Mouse (Mus musculus): Measurements from ENCODE around the gene Bsn. TPM values are rescaled to one million over a fixed set of nuclear protein-coding genes. Genes with fewer than 3 reads are reported as not detected.
A peak's percentile ranks its signal among the peaks of the same experiment; 100 is the strongest.

Bsn gene
- under 1 TPM; 0.05 to 0.08 TPM for total RNA-seq (2021)
- long read RNA-seq, experiment 1, result 0 reads
- long read RNA-seq, experiment 2, result 0 reads

DNA sequence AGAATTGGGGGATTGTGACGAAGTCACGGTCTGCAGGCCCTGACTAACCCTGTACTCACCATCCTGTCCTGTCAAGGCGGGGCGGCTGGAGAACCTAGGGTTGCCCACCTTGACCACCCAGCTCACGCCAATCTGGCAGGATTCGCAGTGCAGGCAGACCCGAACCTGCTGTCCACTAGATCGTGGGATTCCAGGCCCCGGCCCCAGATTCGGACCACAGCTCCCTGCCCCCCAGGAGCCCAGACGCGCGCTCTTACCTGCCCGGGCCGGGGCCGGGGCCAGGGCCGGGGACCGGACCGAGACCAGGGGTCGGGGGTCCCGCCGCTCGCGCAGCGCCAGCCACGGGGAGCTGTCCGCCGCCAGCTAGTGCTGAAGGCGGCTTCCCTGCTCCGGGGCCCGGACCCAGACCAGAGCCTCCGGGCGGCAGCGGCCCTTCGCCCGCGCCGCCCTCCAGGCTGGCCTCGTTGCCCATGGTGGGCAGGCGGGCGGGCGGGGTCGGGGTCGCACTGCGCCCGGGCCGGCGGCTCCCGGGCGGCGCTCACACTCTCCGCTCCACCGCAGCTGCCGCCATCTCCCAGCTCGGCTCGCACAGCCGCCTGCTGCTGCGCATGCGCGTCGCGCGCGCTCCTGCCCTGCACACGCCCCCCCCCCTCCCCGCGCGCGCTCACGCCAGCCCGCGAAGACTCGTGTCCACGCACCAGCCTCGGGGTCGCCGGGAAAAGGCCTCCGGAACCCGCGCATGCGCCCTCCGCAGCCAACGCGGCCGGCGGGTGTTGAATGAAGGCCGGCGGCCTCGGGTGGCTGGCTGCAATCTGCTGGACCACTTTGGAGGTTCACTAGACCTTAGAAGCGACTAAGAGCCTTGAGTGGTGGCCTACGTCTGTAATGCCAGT, at the start of gene Bsn:
Gene Bsn, minus strand, starts transcription at position 598 of the 893 bp plus-strand sequence.
- DNase-seq, result peak; percentile 41

DNA sequence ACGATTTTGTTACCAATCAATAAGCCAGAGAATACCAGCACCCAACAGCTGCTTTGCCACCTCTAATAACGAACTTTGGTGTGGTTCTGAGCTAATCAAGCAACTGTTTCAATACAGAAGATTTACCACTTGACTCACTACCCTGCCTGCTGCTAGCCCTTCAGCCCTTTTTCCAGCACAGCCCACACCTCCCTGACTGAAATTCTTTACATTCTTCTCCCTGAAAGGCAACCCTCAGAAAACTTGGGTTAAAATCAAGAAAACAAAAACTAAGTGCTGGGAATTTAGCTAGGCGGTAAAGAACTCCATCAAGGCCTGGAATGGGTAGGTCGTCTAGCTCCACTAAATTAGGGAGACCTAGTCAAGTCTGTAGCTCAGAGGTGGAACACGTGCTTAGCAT, 49.8 kb upstream of the Bsn start:
- DNase-seq, result no peak

DNA sequence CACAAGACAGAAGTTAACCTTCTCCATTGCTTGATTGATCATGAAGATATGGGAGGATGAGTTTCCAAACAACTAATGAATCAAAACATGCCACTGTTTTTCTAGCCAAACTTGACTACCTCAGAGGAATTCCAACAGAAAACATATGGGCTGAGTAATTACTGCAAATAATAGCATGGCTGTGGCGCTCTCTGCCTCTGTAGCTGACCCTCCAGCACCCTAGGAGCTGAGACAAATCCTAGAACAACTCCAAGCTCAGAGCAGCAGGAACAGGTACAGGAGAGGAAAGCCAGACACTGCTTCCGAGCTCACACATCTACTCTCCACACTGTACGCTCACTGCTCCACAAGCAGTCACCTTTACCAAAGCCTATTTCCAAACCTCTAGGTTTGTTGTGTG, 48.6 kb upstream of the Bsn start:
- DNase-seq, result no peak

DNA sequence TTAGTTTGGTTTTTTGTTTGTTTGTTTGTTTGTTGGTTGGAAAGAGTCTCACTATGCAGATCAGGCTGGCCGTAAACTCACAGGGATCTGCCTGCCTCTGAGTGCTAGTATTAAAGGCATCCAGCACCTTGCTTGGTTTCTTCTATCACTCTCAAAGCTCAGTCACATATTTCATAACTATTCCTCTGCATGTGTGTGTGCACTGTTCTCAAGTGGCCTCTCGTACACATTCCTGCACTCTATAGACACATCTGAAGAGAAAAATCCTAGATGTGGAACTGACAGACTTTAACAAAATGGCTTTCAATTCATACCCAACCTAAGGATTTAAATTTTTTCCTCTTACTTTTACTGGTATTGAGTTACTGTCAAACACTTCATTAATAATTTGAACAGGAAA, 48.2 kb upstream of the Bsn start:
- no peak for DNase-seq

DNA sequence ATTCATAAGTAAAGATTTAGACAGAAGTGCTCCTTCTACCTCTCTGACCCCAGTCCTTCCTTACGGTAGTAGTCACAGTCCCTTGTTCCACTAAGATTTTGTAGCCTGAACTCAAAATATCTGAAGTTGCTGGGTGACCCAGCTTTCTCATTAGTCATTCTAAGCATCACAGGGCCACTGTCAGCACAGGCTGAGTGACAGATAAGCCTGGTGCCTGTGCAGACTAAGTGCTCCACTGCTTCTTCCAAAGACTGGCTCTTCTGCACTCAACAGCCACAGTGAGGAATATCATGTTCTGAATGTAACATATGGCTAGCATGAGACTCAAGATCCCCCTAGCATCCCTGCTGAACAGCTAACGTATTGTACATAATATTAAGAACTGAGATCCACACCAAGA, 44.5 kb upstream of the Bsn start:
- DNase-seq, result no peak

DNA sequence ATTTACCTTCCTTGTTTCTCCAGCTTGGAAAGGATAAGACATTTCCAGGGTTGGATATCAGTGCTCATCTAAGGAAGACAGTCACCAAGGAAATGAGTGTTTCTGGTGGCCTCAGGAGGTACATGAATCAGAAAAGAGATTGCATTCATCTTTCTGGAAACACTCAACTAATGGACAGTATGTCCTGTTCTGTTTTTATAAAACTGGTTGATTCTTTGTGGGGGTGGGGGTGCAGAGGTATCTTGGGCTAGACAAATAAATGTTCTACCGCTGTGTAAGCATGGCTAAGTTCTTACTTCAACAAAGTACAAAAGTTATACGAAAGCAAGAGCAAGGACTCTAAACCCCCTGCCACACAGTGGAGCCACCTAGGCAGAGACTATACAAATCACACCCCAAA, 42.7 kb upstream of the Bsn start:
- DNase-seq, result no peak

DNA sequence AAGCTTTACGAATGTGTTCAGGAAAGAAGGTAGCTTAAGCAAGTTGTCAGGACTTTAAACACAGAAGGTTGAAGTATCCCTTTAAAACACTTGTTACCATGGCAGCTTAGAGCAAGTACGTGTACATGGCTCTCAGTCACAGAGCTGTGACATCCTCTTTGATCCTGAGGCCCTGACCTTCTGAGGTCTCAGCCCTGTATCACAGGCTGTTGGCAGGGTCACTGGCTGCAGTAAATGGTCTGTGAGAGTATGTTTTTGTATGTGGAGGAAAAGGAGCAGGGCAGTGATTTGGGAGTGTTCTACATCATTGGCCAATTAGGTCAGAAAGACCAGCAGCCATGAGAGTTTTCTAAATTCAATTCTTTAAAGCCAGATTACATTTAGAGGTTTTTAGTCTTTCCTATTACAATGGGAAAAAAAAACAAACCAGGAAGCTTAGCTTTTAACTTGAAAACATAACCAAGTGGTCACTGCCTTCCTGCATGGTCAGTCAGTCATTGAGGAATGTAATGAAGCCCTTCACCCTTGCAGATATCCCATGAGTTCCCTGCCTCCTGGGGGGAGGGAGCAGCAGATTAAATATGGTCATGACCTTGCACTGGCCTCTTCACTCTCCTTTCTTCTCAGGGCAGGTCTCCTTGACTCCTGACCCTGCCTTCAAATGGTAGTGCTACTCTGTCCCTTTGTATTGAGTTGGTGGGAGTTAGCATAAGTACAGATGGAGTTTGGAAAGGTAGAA, 37.9 kb upstream of the Bsn start:
- no peak for DNase-seq

DNA sequence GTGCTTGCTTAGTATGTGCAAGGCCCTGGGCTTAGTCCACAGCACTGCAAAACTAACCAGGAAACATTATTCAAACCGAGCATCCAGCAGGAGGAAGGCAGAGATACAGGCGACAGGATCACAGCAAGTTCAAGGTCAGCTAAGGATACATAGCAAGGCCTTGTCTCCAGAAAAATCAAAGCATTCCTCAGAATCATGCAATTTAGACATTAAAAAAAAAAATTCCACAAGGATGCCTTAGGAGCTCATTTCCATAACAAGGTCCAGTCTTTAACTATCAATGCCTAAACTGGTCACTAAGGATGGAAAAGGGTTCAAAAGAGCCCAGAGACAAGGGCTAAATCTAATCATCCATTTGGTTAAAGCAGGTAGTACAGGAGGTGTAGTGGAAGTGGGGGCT, 35.0 kb upstream of the Bsn start:
- DNase-seq, result no peak

DNA sequence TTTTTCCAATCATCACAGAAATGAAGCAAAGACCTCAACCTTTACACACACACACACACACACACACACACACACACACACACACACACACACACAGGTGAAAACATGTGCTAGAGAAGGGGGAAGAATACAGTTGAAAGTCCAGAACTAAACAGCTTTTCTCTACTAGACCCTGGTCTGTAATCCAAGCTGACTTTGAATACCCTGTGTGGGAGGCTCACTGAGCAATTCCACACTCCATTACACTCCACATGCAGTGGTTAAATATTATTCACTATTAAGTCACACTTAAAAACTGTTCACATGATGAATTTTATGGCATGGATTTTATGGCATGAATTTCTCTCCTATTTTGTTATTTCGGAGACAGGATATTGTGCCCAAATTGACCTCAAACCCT, 33.4 kb upstream of the Bsn start:
- no peak for DNase-seq

DNA sequence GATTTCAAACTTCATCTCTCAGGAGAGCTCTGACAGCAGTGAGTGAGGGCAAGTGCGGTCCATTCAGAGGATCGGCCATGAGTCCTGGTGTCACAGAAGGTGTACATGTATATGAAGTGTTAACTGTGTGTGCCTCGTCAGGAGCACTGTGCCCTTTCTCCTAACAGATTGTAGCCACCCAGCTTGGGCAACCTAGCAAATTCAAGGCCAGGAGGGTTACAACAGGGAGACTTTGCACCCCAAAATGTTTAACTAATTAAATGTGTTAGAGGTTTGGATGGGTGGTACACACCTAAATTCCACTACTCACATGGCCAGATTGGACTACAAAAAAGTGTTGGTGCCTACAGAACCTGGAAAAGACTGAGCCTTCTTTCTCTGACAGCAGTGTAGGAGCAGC, 31.4 kb upstream of the Bsn start:
- no peak for DNase-seq

DNA sequence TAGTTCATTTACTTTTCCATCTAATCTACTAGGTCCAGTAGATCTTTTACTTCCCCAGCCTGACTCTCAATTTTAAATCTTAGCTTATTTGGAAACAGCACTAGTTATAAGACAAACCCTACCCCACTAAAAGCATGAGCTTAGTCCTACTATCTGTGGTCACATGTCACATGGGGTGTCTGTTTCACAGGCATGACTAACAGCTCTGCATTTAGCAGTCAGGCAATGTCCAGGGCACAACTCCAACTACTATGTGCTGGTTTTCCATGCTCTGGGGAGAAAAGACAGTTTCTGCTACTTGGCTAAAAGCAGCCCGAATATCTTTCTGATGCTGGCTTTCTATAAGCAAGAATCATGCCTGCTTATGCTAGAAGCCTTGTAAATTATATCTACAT, 30.2 kb upstream of the Bsn start:
- DNase-seq, result peak; percentile 65

DNA sequence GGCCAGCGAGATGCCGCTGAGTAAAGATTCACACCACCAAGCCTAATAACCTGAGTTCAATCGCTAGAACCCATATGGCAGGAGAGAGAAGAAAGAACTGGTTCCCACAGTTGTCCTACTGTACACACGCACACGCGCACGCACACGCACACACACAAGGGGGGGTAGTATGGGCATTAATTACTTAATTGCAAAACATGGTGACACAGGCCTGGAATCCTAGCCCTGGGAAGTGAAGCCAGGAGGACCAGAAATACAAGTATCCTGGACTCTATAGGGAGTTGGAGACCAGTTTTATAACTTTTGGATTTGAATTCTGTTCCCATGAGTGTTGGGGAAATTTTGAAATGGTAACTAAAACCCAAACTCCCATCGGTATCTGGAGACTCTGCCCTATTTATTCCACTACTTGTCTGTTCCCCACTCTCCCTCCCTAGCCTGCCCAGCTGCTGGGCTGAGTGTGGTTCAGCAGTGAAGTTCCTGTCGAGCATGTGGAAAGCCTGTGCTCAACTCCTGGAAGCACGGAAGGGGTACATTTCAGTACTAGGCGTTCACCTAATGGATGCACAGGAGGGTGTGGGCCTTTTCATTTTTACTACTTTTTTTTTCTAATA, 29.7 kb upstream of the Bsn start:
- DNase-seq, result peak; percentile 44

DNA sequence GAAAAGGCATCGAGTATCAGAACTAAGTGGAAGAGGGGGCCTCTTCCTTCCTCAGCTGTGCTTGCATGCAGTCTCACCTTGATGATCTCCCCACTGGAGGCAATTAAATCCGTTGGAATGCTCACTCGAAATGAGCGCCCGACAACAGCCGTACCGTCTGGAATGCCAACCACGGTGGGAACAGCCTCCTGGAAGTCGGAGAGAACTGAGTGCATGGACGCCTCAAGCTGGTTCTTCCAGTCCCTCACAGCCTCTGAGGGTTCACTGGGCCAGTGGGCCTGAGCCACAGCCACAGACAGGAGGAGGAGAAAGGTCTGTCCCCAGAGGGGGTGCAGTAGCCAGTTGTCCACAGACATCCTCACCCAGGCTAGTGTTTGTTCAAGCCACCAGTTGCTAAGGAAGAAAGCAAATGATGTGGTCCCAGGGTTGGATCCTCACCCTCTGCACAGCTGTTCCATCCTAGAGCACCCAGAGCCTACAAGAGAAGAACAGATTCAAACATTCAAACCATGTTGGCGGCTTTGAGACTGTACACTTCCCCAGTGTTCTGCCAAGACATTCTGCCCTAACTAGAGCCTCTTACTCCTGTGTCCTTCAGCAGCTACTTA, 27.9 kb upstream of the Bsn start:
- DNase-seq, result peak; percentile 19

DNA sequence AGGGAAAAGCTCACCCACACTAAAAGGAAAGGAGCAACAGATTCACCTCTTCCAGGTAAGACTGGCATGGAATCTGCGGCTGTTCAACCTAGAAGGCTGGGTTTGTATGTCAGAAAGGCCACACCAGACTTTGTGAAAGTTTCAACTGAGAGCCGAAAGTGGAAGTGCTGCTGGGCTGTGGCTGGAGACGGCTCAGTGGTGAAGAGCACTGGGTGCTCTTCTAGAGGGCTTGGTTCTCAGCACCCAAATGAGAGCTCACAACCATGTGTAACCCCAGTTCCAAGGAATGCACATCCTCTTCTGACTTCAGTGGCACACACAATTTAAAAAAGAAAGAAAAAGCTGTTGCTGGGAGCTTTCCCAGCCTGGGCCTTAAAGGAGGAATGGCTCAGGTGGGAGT, 27.2 kb upstream of the Bsn start:
- DNase-seq, result no peak

DNA sequence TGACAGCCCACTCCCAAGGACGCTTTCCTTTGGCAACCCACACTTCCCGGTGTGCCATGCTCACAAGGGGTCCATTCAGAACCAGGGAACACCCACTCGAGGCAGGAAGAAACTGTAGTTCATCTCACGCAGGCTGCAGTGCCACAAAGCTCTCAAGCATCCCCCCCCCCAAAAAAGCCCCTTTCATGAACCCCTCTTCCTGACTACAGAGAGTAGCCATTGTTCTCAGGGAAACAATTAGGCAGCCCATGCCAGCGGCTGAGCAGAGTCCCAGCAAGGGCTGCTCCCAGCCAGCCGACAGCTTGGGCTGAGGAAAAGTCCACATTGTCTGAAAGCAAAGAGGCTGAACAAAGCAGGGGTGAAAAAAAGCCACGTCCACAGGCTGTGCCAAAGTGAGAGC, 22.9 kb upstream of the Bsn start:
- DNase-seq, result no peak

DNA sequence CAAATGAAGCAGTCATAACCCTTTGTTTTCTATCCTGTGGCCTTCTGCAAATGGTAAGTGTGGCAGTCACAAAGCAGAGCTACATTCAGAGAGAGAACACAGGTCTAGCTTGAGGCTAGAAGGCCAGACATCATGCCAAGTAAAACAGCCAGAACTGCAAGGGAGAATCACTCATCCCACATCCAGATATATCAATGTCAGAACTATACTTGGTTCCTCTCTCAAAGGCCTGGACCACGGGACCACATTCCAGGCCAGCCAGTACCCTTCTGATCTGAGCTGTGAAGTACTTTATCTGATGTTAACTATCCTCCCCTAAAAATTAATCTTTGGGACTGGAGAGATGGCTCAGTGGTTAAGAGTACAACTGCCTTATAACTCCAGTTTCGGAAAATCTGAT, 22.2 kb upstream of the Bsn start:
- peak; percentile 22 for DNase-seq

DNA sequence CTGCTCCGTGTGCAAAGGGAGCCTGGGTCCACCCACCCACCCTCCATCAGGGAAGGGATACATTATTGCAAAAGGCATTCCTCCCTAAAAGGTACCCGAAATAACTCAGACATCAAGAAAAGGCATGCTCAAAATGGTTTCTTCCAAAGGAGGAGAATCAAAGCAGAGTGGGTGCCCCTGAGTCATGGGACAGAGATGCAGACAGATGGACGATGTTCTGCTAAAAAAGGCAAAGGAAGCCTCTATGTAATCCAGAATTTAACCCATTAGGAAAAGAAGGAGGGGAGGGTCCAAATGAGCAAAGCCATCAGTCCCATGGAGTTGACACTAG, 15.4 kb upstream of the Bsn start:
- DNase-seq, result no peak

DNA sequence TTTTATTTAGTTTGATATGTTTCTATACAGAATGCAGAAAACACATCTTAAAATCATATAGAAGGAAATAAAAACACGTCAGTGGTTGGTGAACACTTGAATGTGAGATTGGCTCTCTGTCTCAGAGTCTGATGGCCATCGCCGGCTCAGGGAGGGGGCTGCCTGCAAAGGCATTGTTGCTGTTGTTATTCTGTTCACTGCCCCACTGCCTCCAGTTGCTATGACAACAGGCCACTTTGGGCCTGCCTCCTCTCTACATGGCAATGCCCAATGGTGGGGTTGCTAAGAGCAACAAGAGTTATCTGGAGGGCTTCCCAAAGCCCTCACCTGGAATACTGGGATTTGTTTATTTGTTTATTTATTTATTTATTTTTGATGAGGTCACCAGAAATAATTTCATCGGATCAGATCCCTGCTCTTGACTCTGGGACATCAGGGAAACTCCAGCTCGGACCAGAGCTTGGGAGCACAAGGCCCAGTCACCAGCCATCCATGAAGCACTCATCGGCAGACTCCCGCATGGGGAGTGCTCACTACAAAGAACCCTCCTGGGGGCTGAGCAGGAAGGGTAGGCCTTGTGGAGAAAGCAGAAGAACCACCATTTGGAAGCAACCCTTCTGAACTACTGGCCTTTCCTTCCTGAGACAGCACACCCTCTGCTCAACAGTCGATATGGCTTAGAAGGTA, 14.8 kb upstream of the Bsn start:
- DNase-seq, result no peak

DNA sequence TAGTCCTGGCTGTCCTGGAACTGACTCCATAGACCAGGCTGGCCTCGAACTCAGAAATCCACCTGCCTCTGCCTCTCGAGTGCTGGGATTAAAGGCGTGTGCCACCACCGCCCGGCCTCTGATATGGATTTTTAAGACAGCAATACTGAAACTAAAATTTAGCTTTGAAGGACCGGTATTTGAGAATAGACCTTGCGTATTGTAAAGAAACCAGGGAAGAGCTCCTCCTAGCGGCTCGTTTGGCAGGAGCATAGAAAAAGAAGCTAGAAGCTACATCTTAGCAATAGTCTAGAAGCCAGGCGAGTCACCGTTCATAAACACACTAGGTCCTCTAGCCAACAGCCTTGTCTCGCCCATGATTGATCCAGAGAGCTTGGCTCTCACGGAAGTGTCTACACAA, 12.8 kb upstream of the Bsn start:
- DNase-seq, result peak; percentile 32

DNA sequence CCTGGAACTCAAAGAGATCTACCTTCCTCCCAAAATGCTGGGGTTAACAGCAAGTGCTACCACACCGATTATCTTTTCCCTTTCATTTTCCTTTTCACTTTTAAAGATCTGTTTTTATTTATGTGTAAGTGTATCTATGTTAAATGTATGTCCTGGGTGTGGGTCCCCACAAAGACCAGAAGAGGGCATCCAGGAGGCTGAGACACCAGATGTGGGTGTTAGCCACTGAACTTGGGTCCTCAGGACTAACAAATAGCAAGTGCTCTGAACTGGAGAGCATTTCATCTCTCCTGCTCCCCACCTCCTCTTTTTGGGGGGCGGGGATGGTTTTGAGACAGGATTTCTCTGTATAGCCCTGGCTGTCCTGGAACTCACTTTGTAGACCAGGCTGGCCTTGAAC, 12.0 kb upstream of the Bsn start:
- no peak for DNase-seq

DNA sequence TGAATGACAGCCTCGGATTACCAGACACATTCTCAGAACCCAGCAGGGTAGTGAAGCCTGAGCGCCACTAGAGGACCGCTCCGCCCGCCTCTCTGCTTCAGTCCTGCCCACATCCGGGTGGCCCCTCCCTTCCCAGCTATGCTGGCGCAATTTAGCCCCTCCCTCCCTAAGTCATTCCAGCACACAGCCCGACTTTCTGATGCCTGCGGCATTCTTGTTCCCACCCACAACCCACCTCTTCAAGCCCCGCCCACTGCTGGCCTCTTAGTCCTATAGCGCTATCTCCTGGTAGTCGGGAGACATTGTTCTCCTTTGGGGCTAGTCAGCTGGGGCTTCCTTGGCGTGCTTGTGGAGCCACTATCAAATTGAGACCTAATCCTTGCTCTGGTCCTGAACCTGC, 11.0 kb upstream of the Bsn start:
- peak; percentile 93 for DNase-seq

DNA sequence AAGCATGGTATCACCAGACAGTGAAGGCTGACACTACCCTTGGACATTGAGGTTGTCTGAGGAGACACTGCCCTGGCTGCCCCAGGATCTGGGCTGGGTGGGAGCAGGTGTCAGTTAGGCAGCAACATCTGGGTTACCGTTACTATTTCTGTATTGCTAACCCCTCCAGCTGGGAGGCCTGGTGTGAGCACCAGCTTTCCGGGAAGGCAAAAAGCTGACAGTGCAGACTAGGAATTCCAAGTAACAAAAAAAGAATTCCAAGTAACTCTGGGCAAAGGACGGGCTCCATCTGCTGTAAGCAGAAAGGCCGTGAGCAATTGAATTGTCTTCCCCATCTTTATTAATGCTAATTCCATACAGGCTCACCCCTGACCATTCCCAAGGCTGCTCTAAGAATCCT, 8.4 kb upstream of the Bsn start:
- no peak for DNase-seq

Measured in gastrocnemius, postnatal 25 days (tissue).